Mouse (Mus musculus): Measurements from ENCODE around the gene Ppp4r4.
A peak's percentile ranks its signal among the peaks of the same experiment; 100 is the strongest.
"Not testable (repeated sequence)": the region's sequence is repeated elsewhere in the genome, so short reads cannot be mapped to it uniquely, and the experiment has no call there.

Ppp4r4 gene

DNA sequence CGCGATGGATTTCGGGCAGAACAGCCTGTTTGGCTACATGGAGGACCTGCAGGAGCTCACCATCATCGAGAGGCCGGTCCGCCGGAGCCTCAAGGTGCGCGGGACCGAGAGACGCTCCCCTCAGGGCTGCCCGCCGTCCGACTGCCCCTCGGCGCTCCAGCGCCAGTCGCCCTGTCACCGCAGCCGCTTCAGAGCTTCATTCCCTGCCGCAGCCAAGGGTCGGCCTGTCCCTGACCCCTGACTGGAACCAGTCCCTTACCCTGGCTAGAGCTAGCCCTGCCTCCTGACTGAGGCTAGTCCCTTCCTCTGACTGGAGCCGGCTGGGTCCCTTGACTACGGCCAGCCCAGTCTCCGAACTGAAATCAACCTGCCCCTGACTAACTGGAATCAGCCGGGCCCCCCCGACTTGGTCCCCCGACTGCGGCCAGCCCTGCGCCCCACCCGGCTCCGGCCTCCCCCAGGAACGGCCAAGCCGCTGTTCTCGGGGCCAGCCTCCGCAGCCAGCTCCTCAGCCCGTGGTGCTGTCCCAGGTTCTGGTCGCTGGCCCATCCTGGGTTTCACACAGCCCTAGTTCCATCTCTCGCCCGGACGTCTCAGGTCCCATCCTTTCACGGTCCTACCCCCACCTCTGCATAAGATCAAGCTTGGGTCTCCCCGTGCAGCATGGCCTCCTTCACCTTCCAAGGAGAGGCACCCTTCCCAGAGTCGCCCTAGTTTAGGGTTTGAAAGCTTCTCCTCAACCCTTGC, 739 bp downstream of the Ppp4r4 start:
- DNase-seq (ENCODE audit: low spot score in 2 of 2): peak; percentile 24 to 36

DNA sequence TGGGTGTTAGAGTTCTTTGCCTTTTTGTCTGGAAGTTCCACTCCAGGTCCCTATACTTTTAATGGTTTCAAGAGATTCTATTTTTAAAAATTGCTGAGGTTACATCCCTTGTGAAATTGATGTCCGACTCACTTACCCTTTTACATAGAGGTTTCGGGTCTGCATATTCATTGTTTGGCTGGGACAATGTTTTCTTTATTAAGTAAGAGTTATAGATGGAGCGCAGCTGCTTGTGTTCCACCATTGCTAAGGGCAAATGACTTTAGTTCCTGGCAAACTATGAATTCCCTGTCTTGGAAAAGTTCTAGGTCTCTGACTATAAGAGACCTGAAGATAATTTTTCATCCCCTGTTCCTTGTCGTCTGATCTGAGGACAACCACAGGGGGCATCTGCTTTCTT, 8.3 kb downstream of the Ppp4r4 start:
- no peak for DNase-seq (ENCODE audit: low spot score in 2 of 2)

DNA sequence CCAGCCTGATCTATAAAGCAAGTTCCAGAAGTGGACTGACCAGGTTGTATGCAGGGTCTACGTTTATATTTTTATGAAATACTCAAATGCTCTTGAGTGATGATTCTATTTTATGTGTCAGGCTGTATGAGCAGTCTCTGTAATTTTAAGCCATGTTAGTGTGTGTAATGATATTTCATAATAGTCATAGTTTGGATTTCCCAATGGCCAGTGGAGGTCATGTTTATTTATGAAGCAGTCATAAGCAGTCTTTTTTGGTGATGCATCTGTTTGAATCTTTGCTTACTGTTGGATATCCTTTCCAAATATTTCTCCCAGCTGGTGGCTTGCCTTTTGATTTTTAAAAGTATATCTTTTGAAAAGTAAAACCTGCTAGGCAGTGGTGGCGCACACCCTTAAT, 11.3 kb downstream of the Ppp4r4 start:
- DNase-seq (ENCODE audit: low spot score in 2 of 2): no peak

DNA sequence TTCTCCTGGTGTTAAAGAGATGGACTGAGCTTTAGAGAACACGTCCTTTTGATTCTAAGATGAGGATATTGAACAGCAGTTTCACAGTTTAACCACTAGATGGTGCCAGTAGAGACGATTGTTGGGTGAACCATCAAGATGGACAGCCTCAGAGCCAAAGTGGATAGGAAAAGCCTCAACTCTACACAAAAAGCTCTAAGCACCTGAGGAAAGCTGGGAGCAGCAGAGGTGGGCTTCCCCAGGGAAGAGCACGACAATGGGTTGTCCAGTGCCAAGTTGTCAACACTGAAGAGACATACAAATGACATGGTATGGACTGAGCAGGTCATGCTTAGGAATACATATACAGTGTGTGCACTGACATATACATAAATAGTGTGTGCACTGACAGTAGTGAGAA, 12.1 kb downstream of the Ppp4r4 start:
- no peak for DNase-seq (ENCODE audit: low spot score in 2 of 2)

DNA sequence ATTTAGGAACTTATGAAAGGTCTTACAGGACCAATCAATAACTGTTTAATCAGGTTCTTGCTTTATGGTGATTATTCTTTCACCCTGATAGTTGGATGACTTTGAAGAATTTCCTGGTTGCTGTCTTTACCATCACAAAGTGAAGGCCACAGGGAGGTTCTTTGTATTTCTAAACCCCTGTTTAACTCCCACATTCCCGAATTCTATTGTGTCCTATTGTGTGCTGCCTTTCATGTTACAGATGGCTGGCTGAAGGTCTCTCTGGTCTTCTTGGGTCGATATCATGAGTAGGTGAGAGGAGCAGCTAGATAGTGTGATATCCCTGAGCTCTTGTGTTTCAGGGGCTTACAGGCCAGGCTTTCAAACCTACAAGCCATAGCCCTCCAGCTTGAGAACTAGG, 15.4 kb downstream of the Ppp4r4 start:
- DNase-seq (ENCODE audit: low spot score in 2 of 2): no peak

DNA sequence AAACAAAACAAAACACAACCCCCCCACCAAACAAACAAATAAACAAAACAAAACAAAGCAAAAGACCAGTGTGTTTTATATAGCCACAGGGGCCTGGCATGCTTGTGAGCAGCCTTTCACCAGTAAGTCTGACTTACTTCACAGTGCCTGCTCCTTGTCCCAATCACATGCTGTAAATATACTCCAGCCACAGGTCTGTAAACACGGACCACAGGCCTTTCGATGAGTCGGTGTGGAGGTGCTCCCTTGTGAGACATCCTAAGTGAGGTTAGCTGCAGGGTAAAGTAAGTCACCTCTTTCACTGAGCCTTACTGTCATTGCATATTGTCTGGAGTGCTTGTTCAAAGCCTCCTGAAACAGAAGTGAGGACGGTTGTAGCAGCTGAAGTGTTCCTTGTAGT, 16.4 kb downstream of the Ppp4r4 start:
- DNase-seq (ENCODE audit: low spot score in 2 of 2): no peak

DNA sequence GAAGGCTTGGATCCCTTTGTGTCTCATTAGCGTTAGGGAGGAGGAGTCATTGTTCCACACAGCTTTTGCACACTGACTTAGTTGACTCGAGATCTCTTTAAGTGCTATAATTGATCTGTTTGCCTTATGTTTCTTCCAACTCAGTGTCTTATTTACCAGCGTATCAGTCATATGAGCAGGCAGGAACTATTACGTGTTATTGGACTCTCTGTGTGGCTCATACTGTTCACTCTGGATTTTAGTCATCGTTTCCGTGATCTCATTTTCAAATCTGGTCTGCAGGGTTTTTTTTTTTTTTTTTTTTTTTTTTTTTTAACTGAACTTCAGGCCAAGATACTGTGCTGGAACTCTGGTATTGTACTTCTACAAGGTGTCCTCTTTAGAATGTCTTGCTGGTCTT, 18.0 kb downstream of the Ppp4r4 start:
- DNase-seq (ENCODE audit: low spot score in 2 of 2): no peak

DNA sequence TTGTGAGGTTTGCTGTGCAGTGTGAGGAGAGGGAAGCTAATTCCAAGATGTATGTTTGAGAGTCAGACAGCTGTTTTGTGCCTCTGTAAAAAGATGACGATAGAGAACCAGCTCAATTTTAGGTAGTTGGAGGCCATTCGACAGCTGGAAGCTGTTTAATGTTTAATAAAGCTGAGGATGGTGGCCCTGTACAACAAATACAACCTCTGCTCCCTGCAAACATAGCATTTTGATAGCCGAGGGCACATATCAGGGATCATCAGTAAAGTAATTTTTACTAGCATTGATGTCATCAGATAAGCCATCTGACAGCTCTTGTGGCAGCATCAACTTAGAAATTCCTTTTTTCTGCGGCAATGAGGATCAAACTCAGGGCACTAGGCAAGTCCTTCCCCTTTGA, 19.3 kb downstream of the Ppp4r4 start:
- DNase-seq (ENCODE audit: low spot score in 2 of 2): no peak

DNA sequence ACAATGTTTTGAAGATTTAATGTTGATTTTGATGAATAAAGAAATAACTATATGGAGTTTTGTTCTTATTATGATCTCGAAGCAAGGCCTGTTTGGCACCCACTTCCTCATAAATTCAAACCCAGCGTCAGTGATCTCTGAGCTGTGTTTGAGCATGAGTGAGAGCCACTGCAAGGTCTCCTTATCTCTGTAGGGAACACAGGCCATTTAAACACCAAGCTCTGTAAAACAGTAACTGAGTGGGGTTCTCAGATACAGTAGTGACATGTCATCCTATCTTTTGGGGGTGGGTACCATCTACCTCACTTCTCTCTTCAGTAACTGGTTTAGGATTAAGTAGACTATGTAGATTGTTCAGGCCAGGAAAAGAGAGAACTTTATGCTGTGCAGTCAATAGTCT, 20.4 kb downstream of the Ppp4r4 start:
- no peak for DNase-seq (ENCODE audit: low spot score in 2 of 2)

DNA sequence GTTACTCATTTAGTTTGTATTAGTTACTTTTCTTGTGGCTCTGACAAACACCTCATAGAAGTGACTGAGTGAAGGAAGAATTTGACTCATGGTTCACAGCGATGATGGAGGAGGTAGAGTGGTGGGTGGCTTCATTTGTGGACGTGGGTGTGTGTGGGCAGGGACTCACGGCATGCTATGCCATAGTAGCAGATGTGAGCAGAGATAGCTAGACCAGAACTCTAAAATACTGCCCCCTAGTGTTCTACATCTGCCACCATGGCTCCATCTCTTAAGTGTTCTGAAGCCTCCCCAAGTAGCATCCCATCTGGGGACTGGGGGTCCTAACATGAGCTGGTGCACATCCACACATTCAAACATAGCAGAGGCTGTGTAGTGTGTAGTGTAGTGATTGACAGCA, 21.4 kb downstream of the Ppp4r4 start:
- no peak for DNase-seq (ENCODE audit: low spot score in 2 of 2)

DNA sequence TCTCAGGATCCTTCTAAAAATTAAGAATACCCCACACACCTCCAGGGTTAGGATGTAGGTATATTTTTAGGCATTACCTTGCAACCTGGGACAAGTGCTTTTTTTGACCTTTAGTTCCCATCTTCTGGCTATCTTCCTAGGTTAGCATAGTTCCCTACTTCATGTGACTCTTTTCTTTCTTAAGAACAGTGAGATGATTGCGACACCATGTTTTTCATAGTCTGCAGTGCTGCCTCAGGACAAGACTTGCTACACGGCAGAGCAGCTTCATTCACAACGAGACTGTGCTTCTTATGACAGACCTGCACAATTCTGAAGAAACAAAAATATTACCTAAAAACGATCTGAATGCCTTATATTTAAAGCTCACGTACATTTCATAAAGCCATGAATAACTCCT, 24.8 kb downstream of the Ppp4r4 start:
- DNase-seq (ENCODE audit: low spot score in 2 of 2): no peak

DNA sequence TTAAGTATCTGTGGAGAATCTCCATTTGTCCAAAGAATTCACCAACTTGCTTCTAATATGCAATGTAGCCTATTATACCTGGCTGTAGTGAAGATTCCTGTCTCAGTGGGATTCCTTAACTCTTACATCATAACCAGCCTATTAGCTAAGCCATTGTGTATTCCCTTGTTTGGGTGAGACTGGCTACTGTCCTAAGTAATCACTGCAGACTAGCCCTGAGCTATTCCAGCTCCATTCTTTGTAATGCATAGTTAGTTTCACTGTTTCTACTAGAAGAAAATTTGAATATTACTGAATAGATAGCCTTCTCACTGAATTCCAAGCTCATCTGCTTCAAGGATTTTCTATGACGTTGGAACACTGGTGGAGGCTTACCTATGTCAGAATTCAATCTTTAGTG, 32.6 kb downstream of the Ppp4r4 start:
- no peak for DNase-seq (ENCODE audit: low spot score in 2 of 2)

DNA sequence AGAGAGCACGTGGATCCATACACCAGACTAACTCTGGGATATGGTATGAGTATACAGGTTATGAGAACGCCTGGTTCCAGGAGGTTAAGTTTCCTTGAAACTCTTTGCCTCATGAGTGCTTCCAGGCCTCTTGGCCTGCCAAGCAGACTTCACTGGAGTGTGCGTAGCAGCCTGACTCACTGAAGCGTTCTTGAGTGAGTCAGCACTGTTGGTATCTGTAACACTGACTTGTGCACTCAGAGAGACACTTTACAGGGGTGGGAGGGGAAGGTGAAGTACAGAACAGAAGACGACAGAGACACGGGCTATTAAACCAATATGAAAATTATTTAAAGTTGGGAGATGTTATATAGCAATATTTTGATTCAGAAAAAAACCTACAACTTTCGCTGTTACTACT, 33.1 kb downstream of the Ppp4r4 start:
- DNase-seq (ENCODE audit: low spot score in 2 of 2): no peak

DNA sequence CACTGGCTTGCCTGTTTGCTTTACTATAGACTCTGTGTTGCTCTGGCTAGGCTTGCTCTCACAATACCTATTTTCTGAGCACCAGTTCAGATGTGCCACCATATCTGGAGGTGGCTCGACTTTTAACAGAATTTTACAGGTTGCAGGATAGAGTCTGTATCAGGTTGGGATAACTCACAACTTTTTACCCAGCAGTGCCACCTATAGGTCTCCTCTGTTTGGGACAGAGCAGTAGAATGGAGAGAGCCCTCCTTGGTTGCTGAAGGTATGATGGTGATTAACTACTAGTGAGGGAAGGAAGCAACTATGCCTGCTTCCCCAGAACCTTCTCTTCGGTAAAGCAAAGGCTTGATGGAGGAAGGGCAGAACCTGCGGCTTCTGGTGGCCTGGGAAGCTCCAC, 35.0 kb downstream of the Ppp4r4 start:
- no peak for DNase-seq (ENCODE audit: low spot score in 2 of 2)

DNA sequence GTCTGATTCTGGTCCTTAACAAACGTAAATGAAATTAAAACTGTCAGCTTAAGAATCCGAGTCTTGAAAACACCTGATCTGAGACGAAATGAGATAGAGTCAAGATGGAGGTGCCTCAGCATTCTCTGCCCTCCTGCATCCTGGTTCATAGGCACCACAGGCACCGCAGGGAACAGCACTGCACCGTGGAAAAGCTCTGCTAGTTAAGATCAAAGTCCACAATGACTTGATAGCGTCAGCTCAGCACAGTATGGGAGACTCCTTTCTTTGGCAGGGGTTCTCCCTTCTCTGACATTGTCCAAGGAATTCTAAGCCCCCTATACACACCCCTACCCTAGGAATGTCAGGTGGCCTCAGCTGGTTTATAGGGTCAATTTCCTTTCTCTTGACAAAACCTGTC, 37.6 kb downstream of the Ppp4r4 start:
- no peak for DNase-seq (ENCODE audit: low spot score in 2 of 2)

DNA sequence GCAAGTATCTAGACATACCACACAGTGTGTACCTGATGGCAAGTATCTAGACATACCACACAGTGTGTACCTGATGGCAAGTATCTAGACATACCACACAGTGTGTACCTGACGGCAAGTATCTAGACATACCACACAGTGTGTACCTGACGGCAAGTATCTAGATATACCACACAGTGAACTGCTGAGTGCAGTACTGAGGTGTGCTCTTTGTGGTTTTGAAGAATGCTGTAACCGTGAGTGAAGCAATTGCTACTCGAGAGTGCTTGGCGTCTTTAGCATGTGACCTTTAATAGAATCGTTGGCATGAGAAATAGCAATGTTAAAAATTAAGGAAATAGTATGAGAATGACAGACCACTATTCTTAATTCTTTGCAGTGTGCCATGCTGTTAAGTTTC, 46.1 kb downstream of the Ppp4r4 start:
- DNase-seq (ENCODE audit: low spot score in 2 of 2): not testable (repeated sequence)

DNA sequence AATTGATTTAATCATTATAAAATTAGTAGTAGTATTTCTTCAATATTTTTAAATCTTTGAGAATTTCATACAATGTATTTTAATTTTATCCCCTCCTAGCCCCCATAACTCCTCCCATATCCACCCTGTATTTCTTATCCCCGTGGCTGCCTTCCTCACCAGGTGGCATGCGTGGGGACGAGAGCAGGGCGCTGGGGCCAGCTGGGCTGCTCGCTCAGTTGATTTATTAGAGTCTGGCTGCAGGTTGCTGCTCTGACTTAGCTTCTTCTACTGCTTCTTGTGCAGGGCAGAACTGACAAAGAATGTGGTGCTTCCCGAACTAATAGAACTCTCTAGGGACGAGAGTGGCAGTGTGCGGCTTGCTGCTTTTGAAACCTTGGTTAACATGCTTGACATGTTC, 51.7 kb downstream of the Ppp4r4 start:
- DNase-seq (ENCODE audit: low spot score in 2 of 2): no peak

DNA sequence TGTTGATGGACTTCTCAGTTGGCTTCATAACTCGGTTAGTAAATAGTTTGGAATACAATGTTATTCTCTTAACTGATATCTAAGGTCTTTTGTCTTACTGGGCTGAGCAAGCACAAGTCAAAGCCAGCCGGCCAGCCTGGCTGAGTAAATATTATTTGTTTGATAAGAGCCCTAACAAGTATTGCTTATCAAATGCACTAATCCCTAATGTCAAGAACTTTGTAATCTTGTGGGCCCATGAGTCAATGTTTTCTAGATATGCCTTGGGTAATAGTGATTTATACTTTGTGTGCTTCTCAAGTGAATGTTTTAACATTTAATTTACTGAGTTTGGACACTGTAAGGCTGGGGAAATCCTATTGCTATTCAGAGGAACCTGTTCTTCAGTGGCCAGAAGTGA, 66.3 kb downstream of the Ppp4r4 start:
- no peak for DNase-seq (ENCODE audit: low spot score in 2 of 2)

DNA sequence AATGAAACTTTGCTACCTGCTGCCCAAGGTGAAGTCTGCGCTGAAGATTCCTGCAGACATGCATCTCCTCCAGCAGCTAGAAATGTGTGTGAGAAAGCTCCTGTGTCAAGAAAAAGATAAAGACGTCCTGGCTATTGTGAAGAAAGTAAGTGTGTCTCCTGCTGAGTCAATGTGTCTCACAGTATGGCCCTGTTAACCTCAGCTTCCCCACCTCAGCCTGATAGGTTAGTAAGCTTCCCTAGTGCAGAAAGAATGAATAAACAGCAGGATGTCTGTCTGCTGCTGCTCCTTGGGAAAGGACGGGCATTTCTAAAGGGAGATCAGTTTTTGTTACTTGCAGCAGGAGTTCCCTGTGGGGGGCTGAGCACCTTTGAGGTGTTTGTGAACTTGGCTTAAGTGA, 68.3 kb downstream of the Ppp4r4 start:
- no peak for DNase-seq (ENCODE audit: low spot score in 2 of 2)

DNA sequence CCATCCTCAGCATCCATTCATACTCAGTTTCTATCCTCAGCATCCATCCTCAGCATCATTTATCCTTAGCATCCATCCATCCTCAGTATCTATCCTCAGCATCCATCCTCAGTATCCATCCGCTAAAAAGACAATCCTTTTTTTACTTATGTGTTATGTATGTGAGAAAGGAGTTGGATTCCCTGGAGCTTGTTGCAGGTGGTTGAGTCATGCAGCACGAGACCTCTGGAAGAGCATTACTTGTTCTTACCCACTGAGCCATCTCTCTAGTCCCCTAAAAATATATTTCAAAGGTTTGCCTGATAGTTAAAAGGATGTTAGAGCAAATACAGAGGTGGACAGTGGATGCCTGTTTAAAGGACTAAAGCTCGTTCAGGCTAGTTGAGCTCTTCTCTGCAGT, 69.8 kb downstream of the Ppp4r4 start:
- no peak for DNase-seq (ENCODE audit: low spot score in 2 of 2)

DNA sequence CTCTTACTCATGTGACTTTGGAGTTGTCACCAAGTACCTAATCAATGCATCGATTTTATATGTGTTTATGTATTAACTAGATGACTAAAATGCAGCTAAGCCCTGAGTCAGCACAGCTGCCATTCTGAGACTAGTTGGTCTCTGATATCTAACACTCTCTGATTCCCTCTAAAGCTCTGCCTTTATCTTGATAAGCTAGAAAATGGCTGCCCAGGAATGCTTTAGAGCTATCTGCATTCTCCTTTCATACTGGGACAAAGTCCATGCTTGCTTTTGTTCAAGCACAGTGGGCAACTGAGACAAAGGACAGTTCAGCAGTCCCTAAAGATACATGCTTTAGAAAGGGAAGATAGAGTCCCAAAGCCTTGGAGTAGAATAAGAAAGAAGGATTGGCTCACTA, 83.1 kb downstream of the Ppp4r4 start:
- no peak for DNase-seq (ENCODE audit: low spot score in 2 of 2)

DNA sequence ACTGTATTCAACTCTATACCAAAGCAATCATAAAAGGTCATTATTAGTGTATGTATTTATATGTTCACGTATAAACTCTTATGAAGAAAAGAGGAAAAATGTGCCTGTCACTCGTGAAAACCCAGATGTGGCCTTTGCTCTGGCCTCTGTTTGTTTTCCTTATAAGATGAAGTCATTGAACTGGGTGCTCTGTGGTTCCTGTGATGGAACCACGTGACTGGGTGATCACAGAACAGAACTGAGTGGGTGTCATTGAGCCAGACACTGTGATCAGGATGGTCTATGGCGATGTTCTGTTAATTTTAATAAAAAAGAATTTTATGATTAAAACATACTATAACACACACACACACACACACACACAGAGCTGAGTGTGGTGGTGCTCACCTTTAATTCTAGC, 83.7 kb downstream of the Ppp4r4 start:
- DNase-seq (ENCODE audit: low spot score in 2 of 2): no peak

DNA sequence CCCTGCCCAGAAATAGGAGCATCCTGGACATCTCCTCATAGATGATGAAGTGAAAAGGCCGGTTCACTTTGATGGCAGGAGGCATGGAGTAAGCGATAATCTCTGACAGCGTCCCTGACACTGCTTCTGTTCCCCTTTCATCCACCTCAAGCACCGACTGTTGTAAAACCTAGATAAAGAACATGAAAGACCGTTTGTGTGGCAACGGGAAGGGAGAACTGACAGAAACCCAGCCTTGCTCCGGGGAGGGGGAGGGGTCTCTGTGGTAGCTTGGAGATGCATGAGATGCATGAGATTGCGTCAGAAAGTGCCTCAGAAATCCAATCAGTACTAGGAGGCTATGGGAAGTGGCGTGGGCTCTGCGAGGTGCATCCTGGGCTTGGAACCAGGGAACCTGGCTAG, 84.8 kb downstream of the Ppp4r4 start:
- no peak for DNase-seq (ENCODE audit: low spot score in 2 of 2)

DNA sequence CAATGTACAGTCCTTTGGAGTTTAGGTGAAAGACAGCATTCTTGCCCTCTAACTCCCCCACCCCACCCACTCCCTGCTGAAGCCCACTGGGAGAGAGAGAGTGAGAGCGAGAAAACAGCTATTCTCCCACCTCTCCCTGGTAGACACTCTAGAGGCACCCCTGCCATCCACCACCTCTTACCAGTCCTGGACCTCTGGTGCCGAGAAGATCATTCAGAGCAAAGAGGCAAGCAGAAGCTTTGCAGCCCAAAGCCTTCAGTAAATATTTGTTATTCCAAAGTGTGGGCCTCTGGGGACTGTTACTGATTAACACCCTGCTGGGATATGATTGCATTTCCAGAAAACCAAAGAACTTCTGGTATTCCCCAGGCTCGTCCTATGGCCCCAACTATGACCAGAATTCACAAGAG, 99.1 kb downstream of the Ppp4r4 start, which contains the start of gene Serpina10:
TSS of gene Serpina10 (minus strand) at position 242 of the 410 bp plus-strand sequence.
- no peak for DNase-seq (ENCODE audit: low spot score in 2 of 2)
